Mouse (Mus musculus): ENCODE results near the gene Slk. TPM values are rescaled to one million over a fixed set of nuclear protein-coding genes. Genes with fewer than 3 reads are reported as not detected.

The Slk gene
- 7.8 and 8.9 TPM in 2 replicates for polyA plus RNA-seq (2016; fragmentation: Nextera tagmentation; extraction: Ambion mirVana)

- H3K36me3 ChIP-seq (replicated peaks): no peaks in the 10 kb centered on the region
- no peaks in the 10 kb centered on the region for H3K27me3 ChIP-seq (replicated peaks; ENCODE audit: low read depth, poor library complexity, severe bottlenecking)
- peak within 1 kb of the TSS; percentile 95 for H3K27ac ChIP-seq (replicated peaks)
- H3K4me1 ChIP-seq: peaks cover 29% of the 10 kb centered on the region
- H3K4me3 ChIP-seq: peak within 1 kb of the TSS; percentile 82
- WGBS: under 1% methylated on average over 83 of the region's 83 CpGs
- no peaks in the 10 kb centered on the region for H3K9me3 ChIP-seq
- peak; percentile 91 for DNase-seq (ENCODE audit: low spot score)
Measured at GRCm38 (mm10) chr19:47579225-47579787, at the start of gene Slk. TSS of gene Slk (plus strand) at chr19:47579678.

GRCm38 (mm10) chr19:47531309-47531708 lies 48.2 kb upstream of the Slk start:
- 84% methylated on average over 5 of the region's 5 CpGs for WGBS
- H3K4me1 ChIP-seq: peaks cover 26% of the 10 kb centered on the region
- H3K36me3 ChIP-seq (replicated peaks): peaks cover 67% of the 10 kb centered on the region
- H3K27ac ChIP-seq (replicated peaks): no peak overlapping the region
- H3K27me3 ChIP-seq (replicated peaks; ENCODE audit: low read depth, poor library complexity, severe bottlenecking): no peaks in the 10 kb centered on the region
- no peak for DNase-seq (ENCODE audit: low spot score)
- H3K9me3 ChIP-seq: 0 out of 2 replicates have a peak, but pooled peaks cover 4% of the 10 kb centered on the region
- no peak overlapping the region for H3K4me3 ChIP-seq

- WGBS: 87% methylated on average over 3 of the region's 3 CpGs
- Histone ChIP-seq H3K4me1 (peaks cover 22% of the 10 kb centered on the region), H3K4me3 (no peak overlapping the region), H3K27ac (replicated peaks) (no peak overlapping the region), H3K27me3 (replicated peaks; ENCODE audit: low read depth, poor library complexity, severe bottlenecking) (no peaks in the 10 kb centered on the region), H3K9me3 (0 out of 2 replicates have a peak, but pooled peaks cover 4% of the 10 kb centered on the region), H3K36me3 (replicated peaks) (peaks cover 56% of the 10 kb centered on the region)
- no peak for DNase-seq (ENCODE audit: low spot score)
Measured at GRCm38 (mm10) chr19:47532449-47532848, 47.0 kb upstream of the Slk start.

GRCm38 (mm10) chr19:47534131-47534530 lies 45.3 kb upstream of the Slk start:
- no peak overlapping the region for H3K4me3 ChIP-seq
- peaks cover 40% of the 10 kb centered on the region for H3K36me3 ChIP-seq (replicated peaks)
- peaks cover 34% of the 10 kb centered on the region for H3K4me1 ChIP-seq
- no peak overlapping the region for H3K27ac ChIP-seq (replicated peaks)
- H3K27me3 ChIP-seq (replicated peaks; ENCODE audit: low read depth, poor library complexity, severe bottlenecking): no peaks in the 10 kb centered on the region
- H3K9me3 ChIP-seq: 0 out of 2 replicates have a peak, but pooled peaks cover 4% of the 10 kb centered on the region
- 83% methylated on average over 1 of the region's 1 CpGs for whole genome bisulfite sequencing
- no peak for DNase-seq (ENCODE audit: low spot score)

GRCm38 (mm10) chr19:47536521-47537299 lies 42.8 kb upstream of the Slk start:
- peak; percentile 100 for DNase-seq (ENCODE audit: low spot score)
- Histone ChIP-seq H3K4me1 (peaks cover 33% of the 10 kb centered on the region), H3K9me3 (0 out of 2 replicates have a peak, but pooled peaks cover 4% of the 10 kb centered on the region), H3K27ac (replicated peaks) (peak overlapping the region; percentile 86), H3K4me3 (peak overlapping the region; percentile 59), H3K36me3 (replicated peaks) (peaks cover 24% of the 10 kb centered on the region), H3K27me3 (replicated peaks; ENCODE audit: low read depth, poor library complexity, severe bottlenecking) (no peaks in the 10 kb centered on the region)
- 4% methylated on average over 39 of the region's 39 CpGs for WGBS

GRCm38 (mm10) chr19:47537300-47537792 lies 42.1 kb upstream of the Slk start, which contains the start of gene Stn1:
TSS of gene Stn1 (minus strand) at chr19:47537507.
- peaks cover 19% of the 10 kb centered on the region for H3K36me3 ChIP-seq (replicated peaks)
- DNase-seq (ENCODE audit: low spot score): peak; percentile 25
- no peaks in the 10 kb centered on the region for H3K27me3 ChIP-seq (replicated peaks; ENCODE audit: low read depth, poor library complexity, severe bottlenecking)
- H3K27ac ChIP-seq (replicated peaks): peak within 1 kb of the TSS; percentile 86
- WGBS: 3% methylated on average over 10 of the region's 10 CpGs
- 0 out of 2 replicates have a peak, but pooled peaks cover 3% of the 10 kb centered on the region for H3K9me3 ChIP-seq
- H3K4me1 ChIP-seq: peaks cover 33% of the 10 kb centered on the region
- H3K4me3 ChIP-seq: peak within 1 kb of the TSS; percentile 59

- H3K4me3 ChIP-seq: peak overlapping the region; percentile 59
Measured at GRCm38 (mm10) chr19:47537879-47538278, 41.6 kb upstream of the Slk start.

GRCm38 (mm10) chr19:47538801-47539200 lies 40.7 kb upstream of the Slk start:
- Histone ChIP-seq H3K9me3 (no peaks in the 10 kb centered on the region), H3K27me3 (replicated peaks; ENCODE audit: low read depth, poor library complexity, severe bottlenecking) (no peaks in the 10 kb centered on the region), H3K4me3 (no peak overlapping the region), H3K36me3 (replicated peaks) (peaks cover 4% of the 10 kb centered on the region), H3K27ac (replicated peaks) (no peak overlapping the region), H3K4me1 (peaks cover 33% of the 10 kb centered on the region)
- DNase-seq (ENCODE audit: low spot score): peak; percentile 21
- 17% methylated on average over 6 of the region's 6 CpGs for WGBS

More at GRCm38 (mm10) chr19:47537879-47538278, 41.6 kb upstream of the Slk start:
- peaks cover 13% of the 10 kb centered on the region for H3K36me3 ChIP-seq (replicated peaks)
- 79% methylated on average over 6 of the region's 6 CpGs for WGBS
- no peaks in the 10 kb centered on the region for H3K9me3 ChIP-seq
- DNase-seq (ENCODE audit: low spot score): no peak
- peak overlapping the region; percentile 86; the same call in 1 of the 2 replicates for H3K27ac ChIP-seq (replicated peaks)
- H3K27me3 ChIP-seq (replicated peaks; ENCODE audit: low read depth, poor library complexity, severe bottlenecking): no peaks in the 10 kb centered on the region
- H3K4me1 ChIP-seq: peaks cover 33% of the 10 kb centered on the region

- no peaks in the 10 kb centered on the region for H3K36me3 ChIP-seq (replicated peaks)
- 81% methylated on average over 7 of the region's 7 CpGs for WGBS
- no peak for DNase-seq (ENCODE audit: low spot score)
- H3K4me1 ChIP-seq: peaks cover 16% of the 10 kb centered on the region
- no peak overlapping the region for H3K4me3 ChIP-seq
- no peaks in the 10 kb centered on the region for H3K9me3 ChIP-seq
- H3K27ac ChIP-seq (replicated peaks): no peak overlapping the region
- H3K27me3 ChIP-seq (replicated peaks; ENCODE audit: low read depth, poor library complexity, severe bottlenecking): no peaks in the 10 kb centered on the region
Measured at GRCm38 (mm10) chr19:47542441-47542840, 37.0 kb upstream of the Slk start.

- no peaks in the 10 kb centered on the region for H3K36me3 ChIP-seq (replicated peaks)
- no peak overlapping the region for H3K4me3 ChIP-seq
- no peaks in the 10 kb centered on the region for H3K4me1 ChIP-seq
- no peaks in the 10 kb centered on the region for H3K9me3 ChIP-seq
- H3K27ac ChIP-seq (replicated peaks): no peak overlapping the region
- DNase-seq (ENCODE audit: low spot score): no peak
- H3K27me3 ChIP-seq (replicated peaks; ENCODE audit: low read depth, poor library complexity, severe bottlenecking): no peaks in the 10 kb centered on the region
- WGBS: 63% methylated on average over 3 of the region's 3 CpGs
Measured at GRCm38 (mm10) chr19:47545055-47545454, 34.4 kb upstream of the Slk start.

GRCm38 (mm10) chr19:47545528-47545927 lies 34.0 kb upstream of the Slk start:
- DNase-seq (ENCODE audit: low spot score): no peak
- no peak overlapping the region for H3K27ac ChIP-seq (replicated peaks)
- H3K9me3 ChIP-seq: no peaks in the 10 kb centered on the region
- no peak overlapping the region for H3K4me3 ChIP-seq
- no peaks in the 10 kb centered on the region for H3K4me1 ChIP-seq
- H3K36me3 ChIP-seq (replicated peaks): no peaks in the 10 kb centered on the region
- H3K27me3 ChIP-seq (replicated peaks; ENCODE audit: low read depth, poor library complexity, severe bottlenecking): no peaks in the 10 kb centered on the region

- Histone ChIP-seq H3K36me3 (replicated peaks) (no peaks in the 10 kb centered on the region), H3K27ac (replicated peaks) (no peak overlapping the region), H3K4me1 (no peaks in the 10 kb centered on the region), H3K27me3 (replicated peaks; ENCODE audit: low read depth, poor library complexity, severe bottlenecking) (no peaks in the 10 kb centered on the region), H3K9me3 (no peaks in the 10 kb centered on the region), H3K4me3 (no peak overlapping the region)
- 92% methylated on average over 11 of the region's 11 CpGs for WGBS
- no peak for DNase-seq (ENCODE audit: low spot score)
Measured at GRCm38 (mm10) chr19:47548432-47549076, 30.9 kb upstream of the Slk start.
